Mouse (Mus musculus) T-helper 2 cell (primary cell): ENCODE data around the gene H2-Q1.
"Not testable (repeated sequence)": the region's sequence is repeated elsewhere in the genome, so short reads cannot be mapped to it uniquely, and the experiment has no call there.

Source experiments
- in situ Hi-C: fragments of 300-600 bp; cut with MboI, MseI; formaldehyde crosslinking; loops from one replicate; pipeline ENCODE4 v1.15.1; 2025; ENCODE audit warnings: high pct_unique_total_duplicates

Gene H2-Q1

GRCm38 (mm10) chr17:35320327-35321081 is at the start of gene H2-Q1:
Gene H2-Q1 (plus strand): TSS chr17:35320405.
- in situ Hi-C loops = loop anchor here (5.0 to 10.0 kb wide), 2 partner anchors 33 to 56 kb away; partner anchors contain the start of gene H2-D1

DNA sequence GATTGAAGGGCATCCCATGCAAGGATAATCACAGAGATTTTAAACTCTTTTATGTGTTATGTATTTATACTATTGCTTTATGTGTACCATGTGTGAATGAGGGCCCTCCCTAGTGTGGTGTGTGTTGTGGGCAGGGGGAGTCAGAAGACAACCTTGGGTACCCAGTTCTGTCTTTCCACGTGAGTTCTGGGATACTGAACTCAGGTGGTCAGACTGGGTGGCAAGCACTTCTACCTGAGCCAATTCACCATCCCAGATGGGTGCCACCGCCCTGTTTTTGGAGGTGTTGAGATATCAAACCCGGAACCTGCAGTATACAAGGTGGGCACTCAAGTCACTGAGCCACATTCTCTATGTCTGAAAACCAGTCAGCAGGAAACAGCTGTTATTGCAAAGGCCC is 48.0 kb upstream of the H2-Q1 start:
- in situ Hi-C loops = no loop called here

DNA sequence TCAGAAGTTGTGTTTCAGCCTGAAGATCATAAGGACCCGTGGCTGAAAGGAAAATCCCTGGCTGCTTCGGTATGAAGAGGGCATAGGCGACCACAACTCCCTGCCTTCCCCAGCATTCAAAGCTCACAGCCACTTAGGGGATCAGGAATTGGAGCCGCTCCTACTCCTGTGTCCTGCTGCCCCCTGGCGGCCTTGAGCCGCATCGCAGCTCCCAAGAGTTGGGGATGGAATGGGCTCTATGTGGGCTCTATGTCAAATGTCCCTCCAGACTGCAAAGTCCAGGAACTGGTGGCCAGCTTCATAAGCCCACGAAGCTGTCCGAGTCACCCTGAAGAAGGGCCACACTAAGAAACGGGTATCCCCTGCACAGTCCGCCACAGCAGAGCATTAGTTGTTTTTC is 45.4 kb upstream of the H2-Q1 start:
- in situ Hi-C loops = no loop called here

DNA sequence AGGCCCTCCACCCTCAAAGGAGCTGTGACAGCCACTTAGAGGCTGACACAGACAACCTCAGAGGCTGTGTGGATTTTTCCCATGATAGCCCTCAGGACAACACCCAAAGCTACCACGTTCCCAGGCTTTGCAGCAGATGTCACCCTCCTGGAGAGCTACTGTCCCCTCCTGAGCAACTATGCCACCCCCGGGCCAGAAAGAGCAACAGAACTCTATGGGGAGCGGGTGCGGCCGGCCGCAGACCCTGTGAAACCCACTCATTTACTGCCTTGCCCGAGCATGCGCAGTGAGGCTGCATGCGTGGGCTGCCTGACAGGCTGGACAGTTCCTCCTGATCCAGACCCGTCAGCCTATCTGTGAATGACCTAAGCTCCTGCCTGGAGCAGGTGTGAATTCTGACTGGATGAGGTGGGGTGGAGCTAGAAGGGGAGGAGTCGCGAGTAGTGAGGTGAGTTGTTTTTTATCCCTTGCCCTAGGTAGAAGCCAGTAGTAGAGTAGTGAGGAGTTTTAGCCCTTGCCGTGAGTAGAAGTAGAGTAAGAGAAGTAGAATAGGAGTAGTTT is 43.8 kb upstream of the H2-Q1 start:
- in situ Hi-C loops = no loop called here

DNA sequence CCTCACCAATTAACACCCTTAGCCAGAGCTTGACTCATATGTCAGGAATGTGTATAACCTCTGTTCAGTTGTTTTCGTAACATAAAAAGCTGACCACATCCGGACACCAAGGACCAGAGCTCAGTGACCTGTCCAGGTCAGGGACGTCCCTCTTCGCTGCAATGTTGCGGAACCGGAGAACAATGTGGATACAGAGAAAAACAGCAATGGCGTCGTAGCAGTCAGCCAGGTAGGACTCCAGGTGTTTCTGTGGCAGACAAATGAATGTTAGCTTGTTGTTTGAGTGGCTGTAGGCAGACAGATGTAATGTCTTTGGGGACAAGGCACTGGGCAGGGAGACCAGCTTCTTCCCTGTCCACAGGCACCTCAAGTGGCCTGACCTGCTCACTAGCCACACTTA is 42.2 kb upstream of the H2-Q1 start:
- in situ Hi-C loops = no loop called here

DNA sequence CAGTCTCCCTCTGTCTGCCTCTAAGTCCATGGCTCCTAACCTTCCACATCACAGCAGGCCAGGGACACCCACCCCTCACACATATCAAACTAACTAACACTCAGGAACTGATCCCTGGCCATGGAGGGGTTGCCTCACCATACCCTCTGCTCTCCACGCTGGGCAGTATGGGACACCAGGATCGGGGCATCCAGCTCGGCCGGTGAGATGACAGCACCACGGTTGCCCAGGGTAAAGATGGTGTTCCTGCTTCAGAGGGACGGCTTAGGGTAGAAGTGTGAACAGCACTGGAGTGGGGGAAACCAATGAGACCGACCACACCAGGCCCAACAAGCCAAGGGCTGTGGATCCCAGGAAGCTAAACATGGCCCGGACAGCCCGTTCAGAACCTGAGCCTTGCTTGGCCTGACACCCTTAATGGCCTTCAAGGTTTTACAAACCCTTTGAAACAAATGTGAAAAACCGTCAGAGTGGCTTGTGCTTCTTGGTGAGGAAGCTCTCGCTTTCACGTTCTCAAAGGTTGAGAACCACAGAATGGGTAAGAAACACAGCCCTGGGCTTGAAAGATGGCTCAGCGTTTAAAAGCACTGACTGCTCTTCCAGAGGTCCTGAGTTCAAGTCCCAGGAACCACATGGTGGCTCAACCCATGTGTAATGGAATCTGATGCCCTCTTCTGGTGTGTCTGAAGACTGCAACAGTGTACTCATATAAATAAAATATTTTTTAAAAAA is 41.1 kb upstream of the H2-Q1 start:
- in situ Hi-C loops = no loop called here

DNA sequence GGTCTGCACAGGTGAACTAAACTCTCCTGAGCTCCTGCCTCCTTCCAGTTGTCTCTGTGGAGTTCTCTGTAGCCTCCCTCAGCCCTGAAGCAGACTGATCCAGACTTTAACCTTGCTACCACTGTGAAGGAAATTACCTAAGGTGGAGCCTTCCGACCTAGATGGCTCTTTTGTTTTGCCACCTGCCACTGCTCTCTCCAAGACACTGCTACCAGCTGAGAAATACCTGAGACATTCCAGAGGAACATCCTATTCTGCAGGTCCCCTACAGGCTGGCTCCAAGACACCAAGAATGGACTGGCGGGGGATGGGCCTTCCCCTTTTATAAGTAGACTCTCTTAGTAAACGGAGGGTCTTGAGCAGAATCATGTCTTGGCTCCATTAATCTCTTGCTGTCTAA is 39.9 kb upstream of the H2-Q1 start:
- in situ Hi-C loops = no loop called here

GRCm38 (mm10) chr17:35285431-35285830 is 34.8 kb upstream of the H2-Q1 start:
- in situ Hi-C loops = loop anchor here (5.0 kb wide), 1 partner anchor 37 kb away; the partner anchor contains the start of gene H2-Q1

DNA sequence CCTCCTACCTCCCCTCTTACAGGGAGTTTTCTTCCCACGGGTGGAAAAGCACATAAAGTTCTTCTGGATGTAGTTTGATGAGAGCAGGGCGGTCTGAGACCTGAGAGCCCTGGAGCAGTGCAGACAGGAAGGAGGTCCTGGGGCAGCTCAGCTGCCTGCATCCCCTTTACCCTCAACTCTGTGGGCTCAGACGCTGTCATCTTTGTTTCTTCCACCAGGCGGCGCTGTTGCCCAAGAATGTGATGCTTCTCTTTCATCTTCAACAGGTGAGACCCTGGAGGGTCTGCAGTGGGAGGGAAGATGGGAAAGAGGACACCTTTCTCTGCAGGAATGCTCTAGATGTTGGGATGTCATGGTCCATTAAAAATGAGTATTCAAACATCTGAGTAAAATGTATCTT is 24.4 kb upstream of the H2-Q1 start:
- in situ Hi-C loops = not testable (repeated sequence)

DNA sequence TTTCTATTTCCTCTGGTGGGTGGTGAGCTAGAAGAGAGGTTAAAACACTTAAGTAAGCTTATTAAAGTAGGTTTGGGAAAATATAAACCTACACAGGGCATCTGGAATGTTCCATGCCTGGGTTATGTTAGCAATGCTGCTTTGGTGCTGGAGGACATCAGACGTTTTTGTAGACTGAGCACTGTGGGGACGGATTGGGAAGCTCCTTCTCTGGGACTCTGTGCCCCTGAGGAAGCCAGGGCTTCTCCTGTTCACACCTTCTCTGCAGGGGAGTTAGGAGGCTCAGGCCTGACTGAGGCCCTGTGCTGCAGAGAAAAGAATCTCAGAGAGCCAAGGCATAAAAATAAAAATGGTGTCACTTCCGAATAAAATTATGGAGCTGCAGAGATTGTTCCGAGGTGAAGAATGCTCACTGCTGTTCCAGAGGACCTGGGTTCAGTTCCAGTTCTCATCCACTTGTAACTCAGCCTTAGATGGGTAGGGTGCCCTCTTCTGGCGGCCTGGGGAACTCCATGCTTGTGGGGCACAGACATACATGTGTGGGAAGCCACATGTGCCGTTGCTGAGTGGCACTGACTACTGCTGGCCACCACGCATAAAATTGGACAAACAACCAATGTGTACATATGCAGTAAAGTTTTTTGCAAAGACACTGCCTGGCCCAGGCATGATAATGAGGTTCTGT is 19.8 kb upstream of the H2-Q1 start:
- in situ Hi-C loops = loop anchor here (5.0 kb wide), 1 partner anchor 77 kb away; the partner anchor contains the start of gene H2-Q4

DNA sequence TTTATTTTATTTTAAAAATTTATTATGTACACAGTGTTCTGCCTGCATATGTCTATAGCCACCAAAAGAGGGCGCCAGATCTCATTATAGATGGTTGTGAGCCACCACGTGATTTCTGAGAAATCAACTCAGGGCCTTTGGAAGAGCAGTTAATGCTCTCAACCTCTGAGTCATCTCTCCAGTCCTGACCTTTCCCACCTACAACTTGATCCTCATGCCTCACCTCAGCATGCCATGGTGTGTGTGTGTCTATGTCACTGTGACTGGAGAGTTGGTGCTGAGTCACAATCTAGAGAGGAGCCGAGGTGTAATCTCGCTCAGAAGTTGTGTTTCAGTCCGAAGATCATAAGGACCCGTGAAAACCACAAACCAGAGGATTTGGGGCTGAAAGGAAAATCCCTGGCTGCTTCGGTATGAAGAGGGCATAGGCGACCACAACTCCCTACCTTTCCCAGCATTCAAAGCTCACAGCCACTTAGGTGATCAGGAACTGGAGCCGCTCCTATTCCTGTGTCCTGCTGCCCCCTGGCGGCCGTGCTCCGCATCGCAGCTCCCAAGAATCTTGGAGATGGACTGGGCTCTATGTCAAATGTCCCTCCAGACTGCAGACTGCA is 18.5 kb upstream of the H2-Q1 start:
- in situ Hi-C loops = loop anchor here (5.0 kb wide), 1 partner anchor 76 kb away; the partner anchor contains the start of gene H2-Q4

- in situ Hi-C loops = loop anchor here (5.0 kb wide), 1 partner anchor 74 kb away; the partner anchor contains the start of gene H2-Q4
Observed at GRCm38 (mm10) chr17:35303271-35303670, 16.9 kb upstream of the H2-Q1 start.

GRCm38 (mm10) chr17:35303756-35304350 is 16.4 kb upstream of the H2-Q1 start:
- in situ Hi-C loops = loop anchor here (5.0 kb wide), 1 partner anchor 73 kb away; the partner anchor contains the start of gene H2-Q4

GRCm38 (mm10) chr17:35304478-35304877 is 15.7 kb upstream of the H2-Q1 start:
- in situ Hi-C loops = loop anchor here (5.0 kb wide), 1 partner anchor 73 kb away; the partner anchor contains the start of gene H2-Q4

- in situ Hi-C loops = loop anchor here (5.0 kb wide), 1 partner anchor 72 kb away; the partner anchor contains the start of gene H2-Q4
Observed at GRCm38 (mm10) chr17:35304921-35305320, 15.3 kb upstream of the H2-Q1 start.

GRCm38 (mm10) chr17:35318671-35319070 is 1.5 kb upstream of the H2-Q1 start:
- in situ Hi-C loops = loop anchor here (10.0 kb wide), 1 partner anchor 136 kb away; no protein-coding TSS in a partner anchor

DNA sequence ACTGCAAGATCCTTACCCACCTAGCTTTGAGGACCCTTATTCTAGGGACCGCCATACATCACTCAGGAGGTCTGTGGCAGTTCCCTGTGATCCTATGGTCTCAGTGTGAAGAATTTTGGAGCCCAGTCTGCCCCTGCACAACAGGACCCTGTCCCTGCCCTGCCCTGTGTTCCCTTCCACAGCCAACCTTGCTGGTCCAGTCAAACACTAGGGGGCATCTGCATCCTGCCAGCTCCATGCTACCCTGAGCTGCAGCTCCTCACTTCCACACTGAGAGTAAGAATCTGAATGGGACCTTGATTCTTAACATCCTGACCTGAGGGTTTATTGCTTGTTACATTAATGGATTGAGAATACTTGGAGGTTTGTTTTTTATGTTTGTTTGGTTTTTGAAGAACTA is 4.9 kb downstream of the H2-Q1 start:
- in situ Hi-C loops = loop anchor here (10.0 kb wide), 1 partner anchor 60 kb away; the partner anchor contains the start of gene H2-D1

DNA sequence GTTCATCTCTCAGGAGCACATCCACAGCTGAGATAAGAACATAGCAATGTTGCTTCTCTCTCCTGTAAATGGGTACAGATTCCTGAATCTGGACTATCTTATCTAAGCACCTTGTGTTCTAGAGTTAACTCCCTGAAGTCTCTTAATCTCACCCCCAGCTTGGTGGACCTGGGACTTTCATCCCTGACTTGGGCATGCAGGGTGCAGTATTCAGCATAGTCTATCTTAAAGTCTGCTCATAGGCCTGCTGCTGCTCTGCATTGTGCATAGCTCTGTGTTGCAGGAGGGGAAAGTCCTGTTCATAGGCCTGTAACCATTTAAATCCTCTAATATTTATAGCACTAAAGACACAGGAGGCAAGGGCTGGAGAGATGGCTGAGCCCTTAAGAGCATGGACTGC is 5.8 kb downstream of the H2-Q1 start:
- in situ Hi-C loops = loop anchor here (10.0 kb wide), 1 partner anchor 61 kb away; the partner anchor contains the start of gene H2-D1

- in situ Hi-C loops = loop anchor here (10.0 kb wide), 1 partner anchor 65 kb away; the partner anchor contains the start of gene H2-D1
Observed at GRCm38 (mm10) chr17:35329714-35330113, 9.5 kb downstream of the H2-Q1 start.

- in situ Hi-C loops = not testable (repeated sequence)
Observed at GRCm38 (mm10) chr17:35331546-35331945, 11.3 kb downstream of the H2-Q1 start.
